Mouse (Mus musculus) thymus, adult 2 months (tissue): Measurements from ENCODE around the gene Ski.

Experiments used
- CTCF ChIP-seq: fragments of 200-500 bp; IDR thresholded peaks from 2 replicates; pipeline ENCODE4 v1.5.1; 2012; ENCODE audit warnings: mild to moderate bottlenecking, control low read depth, low read length, moderate library complexity, borderline replicate concordance; ENCODE audit not compliant: control insufficient read depth, poor library complexity, insufficient read depth; ENCODE audit errors: extremely low read depth
- POLR2A ChIP-seq: fragments of 200-500 bp; IDR thresholded peaks from 2 replicates; pipeline ENCODE4 v1.6.1; 2012; ENCODE audit warnings: mild to moderate bottlenecking, low read length, control low read depth, moderate library complexity; ENCODE audit not compliant: control insufficient read depth, poor library complexity, insufficient read depth; ENCODE audit errors: extremely low read depth

GRCm38 (mm10) chr4:155122444-155123040 lies 99.8 kb downstream of the Ski start:
- no peak for TF ChIP-seq POLR2A
- no peak for TF ChIP-seq CTCF
